Mouse (Mus musculus) telencephalon, adult 2 months (tissue): ENCODE data around the gene Cfap74.

Experiments used
- DNase-seq: peaks from one replicate; pipeline ENCODE4 v3.0.0-alpha.2; 2011; ENCODE audit warnings: low read depth, low spot score

Gene Cfap74

DNA sequence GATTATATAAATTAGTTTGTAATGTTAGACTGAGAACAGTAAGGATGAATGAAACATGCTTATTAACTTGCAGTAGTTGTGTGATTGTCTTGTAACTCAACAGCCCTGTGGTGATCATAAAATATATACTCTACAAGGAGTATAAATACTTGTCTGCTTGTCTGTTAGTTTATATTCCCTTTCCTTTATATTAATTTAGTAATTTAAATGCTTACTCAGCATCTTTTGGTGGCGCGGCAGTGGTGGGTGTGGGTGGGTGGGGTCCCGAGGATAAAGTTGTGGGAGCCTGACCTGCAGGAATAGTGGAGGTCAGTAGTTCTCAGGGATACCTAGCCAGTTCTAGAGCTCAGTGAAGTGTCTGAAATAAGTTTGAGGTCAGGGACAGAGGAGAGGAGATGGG is 89.0 kb downstream of the Cfap74 start:
- no peak for DNase-seq

DNA sequence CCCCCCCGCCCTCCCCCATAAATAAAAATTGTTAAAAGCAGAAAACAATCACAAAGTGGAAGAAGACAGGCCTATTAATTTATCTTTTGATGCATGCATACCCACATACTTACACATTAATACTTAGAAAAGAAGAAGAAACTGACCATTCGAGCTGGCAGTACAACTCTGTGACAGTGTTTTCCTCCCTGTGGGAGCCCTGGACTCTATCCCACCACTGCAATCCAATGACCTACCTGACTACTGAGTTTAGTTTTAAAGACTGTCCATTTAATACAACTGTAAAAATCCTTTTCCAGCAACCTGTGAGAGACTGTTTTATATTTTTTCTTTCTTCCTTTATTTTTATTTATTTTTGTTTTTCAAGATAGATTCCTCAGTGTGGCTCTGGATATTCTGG is 92.1 kb downstream of the Cfap74 start:
- no peak for DNase-seq

GRCm38 (mm10) chr4:155505067-155505466 is 96.1 kb downstream of the Cfap74 start:
- DNase-seq = no peak

DNA sequence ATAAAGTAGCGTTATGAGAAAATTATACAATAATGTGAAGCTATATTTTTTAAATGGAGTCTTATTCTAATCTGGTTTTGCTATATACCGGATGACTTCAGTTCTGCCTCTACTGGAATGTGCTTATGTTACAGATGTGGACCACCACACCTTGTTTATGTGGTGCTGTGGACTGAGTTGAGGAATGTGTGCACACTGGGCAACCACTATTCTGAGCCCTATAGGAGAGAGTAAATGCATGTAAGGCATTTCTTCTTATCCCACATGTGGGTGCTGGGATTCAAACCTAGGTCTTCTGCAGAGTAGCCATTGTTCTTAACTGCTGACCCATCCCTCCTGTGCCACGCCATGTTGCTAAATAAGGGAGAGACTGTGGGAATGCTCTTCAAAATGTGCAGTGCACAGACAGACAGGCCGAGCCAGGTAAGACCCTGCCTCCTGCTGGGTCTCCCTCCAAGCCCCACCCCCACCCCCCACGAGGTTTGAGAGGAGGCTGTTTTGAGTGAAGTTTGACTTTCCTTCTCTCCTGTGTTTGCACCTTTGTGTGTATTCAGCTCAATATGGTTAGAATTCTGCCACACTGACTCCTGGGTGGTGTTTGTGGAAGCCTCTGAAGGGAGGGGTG is 96.8 kb downstream of the Cfap74 start:
- no peak for DNase-seq

DNA sequence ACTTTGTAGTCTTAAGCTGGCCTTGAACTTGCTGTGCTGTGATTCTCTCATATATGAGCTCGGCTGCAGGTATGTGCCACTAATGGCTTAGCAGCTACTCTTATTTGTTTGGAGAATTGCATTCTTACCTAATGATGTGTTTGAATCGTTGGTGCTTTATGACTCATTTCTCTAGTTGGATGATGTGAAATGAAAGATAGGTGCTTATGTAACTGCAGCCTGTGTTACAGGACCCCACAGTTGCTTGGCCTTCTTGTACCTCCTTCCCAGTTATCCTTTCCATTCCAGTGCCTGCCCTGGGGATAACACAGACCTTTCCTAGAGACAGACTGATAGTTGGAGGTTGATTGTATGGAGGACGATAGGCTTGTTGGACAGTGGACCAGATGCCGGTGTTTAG is 99.6 kb downstream of the Cfap74 start:
- no peak for DNase-seq

GRCm38 (mm10) chr4:155510981-155511380 is 102.0 kb downstream of the Cfap74 start:
- no peak for DNase-seq

DNA sequence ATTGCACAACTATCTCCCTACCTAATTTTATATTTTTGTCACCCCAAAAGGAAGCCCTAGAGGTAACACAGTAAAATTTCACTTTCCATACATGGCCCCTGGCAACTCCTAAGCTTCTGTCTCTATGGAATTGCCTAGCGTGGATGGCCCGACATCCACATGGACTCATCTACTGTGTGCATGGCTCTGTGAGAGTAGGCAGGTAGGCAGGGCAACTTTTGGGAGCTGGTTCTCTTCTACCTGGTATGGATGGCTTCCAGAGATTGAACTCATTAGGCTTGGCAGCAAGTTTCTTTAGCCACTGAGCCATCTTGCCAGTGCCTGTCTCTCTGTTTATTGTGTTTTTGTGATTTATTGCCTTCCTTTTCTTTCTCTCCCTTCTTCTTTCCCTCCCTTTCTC is 105.8 kb downstream of the Cfap74 start:
- DNase-seq = no peak
